Mouse (Mus musculus) CH12.LX (cell line): Measurements from ENCODE around the gene Cdkn2d. TPM values are rescaled to one million over a fixed set of nuclear protein-coding genes. Genes with fewer than 3 reads are reported as not detected.

Experiments
- DNase-seq: peaks from one replicate; pipeline ENCODE4 v3.0.0-alpha.2; 2013; ENCODE audit errors: extremely low read depth
- H3K27ac ChIP-seq: 2 replicates; pipeline ENCODE4 v1.5.1; 2012; ENCODE audit warnings: low read depth, mild to moderate bottlenecking, control low read depth, moderate library complexity; ENCODE audit not compliant: insufficient read depth
- H3K27me3 ChIP-seq: replicated peaks from 2 replicates; pipeline ENCODE3; 2012; ENCODE audit warnings: inconsistent platforms
- H3K36me3 ChIP-seq, 2 experiments: replicated peaks in 1 of 2; 2 replicates each; pipeline versions ENCODE3 to v1.6.1; 2012; ENCODE audit warnings: inconsistent platforms in 1 of 2, low read length in 1 of 2, mild to moderate bottlenecking in 1 of 2, mixed read lengths in 1 of 2, moderate library complexity in 1 of 2; ENCODE audit not compliant: control insufficient read depth in 1 of 2, insufficient read depth in 1 of 2
- H3K4me1 ChIP-seq, 2 experiments: 2 replicates each; pipeline ENCODE4 v1.6.1; 2012; ENCODE audit warnings: inconsistent platforms in 1 of 2, moderate library complexity in 1 of 2; ENCODE audit not compliant: insufficient read depth in 2 of 2, control insufficient read depth in 1 of 2
- H3K4me2 ChIP-seq: 2 replicates; pipeline ENCODE4 v1.6.1; 2012; ENCODE audit warnings: low read depth, mild to moderate bottlenecking, control low read depth; ENCODE audit not compliant: poor library complexity, insufficient read depth, severe bottlenecking
- H3K4me3 ChIP-seq, 3 experiments: fragments of 150-350 bp in 1 of 3; sonication (generic) in 1 of 3; replicated peaks in 1 of 3; 2 replicates each; pipeline versions ENCODE3 to v1.5.1; 2011 to 2012; ENCODE audit warnings: low read depth in 2 of 3, low read length in 2 of 3, mild to moderate bottlenecking in 2 of 3, moderate library complexity in 2 of 3, control low read depth in 1 of 3, improper control_type of control experiment in 1 of 3, inconsistent platforms in 1 of 3, mixed read lengths in 1 of 3; ENCODE audit not compliant: poor library complexity in 1 of 3
- H3K79me2 ChIP-seq: replicated peaks from 2 replicates; pipeline ENCODE4 v1.6.1; 2012; ENCODE audit warnings: mild to moderate bottlenecking, moderate library complexity; ENCODE audit not compliant: control insufficient read depth, poor library complexity, insufficient read depth, severe bottlenecking; ENCODE audit errors: extremely low read depth
- H3K9ac ChIP-seq: 2 replicates; pipeline ENCODE4 v1.6.1; 2012; ENCODE audit warnings: low read depth, mild to moderate bottlenecking, control low read depth, moderate library complexity; ENCODE audit not compliant: insufficient read depth
- H3K9me3 ChIP-seq: replicated peaks from 2 replicates; pipeline ENCODE3; 2012; ENCODE audit warnings: low read length, inconsistent platforms, mixed read lengths
- BHLHE40 ChIP-seq: IDR thresholded peaks from 2 replicates; pipeline ENCODE4 v1.6.1; 2011; ENCODE audit warnings: mild to moderate bottlenecking, low read depth, low read length, improper control_type of control experiment
- CHD2 ChIP-seq: IDR thresholded peaks from 2 replicates; pipeline ENCODE4 v1.6.1; 2011; ENCODE audit warnings: low read length, improper control_type of control experiment
- CTCF ChIP-seq, 2 experiments: IDR thresholded peaks in 1 of 2; conservative IDR thresholded peaks in 1 of 2; 2 replicates each; pipeline ENCODE4 v1.5.1; 2011 to 2012; ENCODE audit warnings: low read depth in 2 of 2, low read length in 2 of 2, improper control_type of control experiment in 1 of 2, inconsistent platforms in 1 of 2, mild to moderate bottlenecking in 1 of 2, moderate library complexity in 1 of 2
- E2F4 ChIP-seq: IDR thresholded peaks from 2 replicates; pipeline ENCODE4 v1.6.1; 2011; ENCODE audit warnings: low read depth, low read length, improper control_type of control experiment; ENCODE audit not compliant: insufficient replicate concordance
- GABPA ChIP-seq: IDR thresholded peaks from 2 replicates; pipeline ENCODE4 v1.6.1; 2012; ENCODE audit warnings: low read depth, low read length, improper control_type of control experiment, inconsistent platforms; ENCODE audit not compliant: insufficient replicate concordance
- HCFC1 ChIP-seq: IDR thresholded peaks from 2 replicates; pipeline ENCODE4 v1.6.1; 2012; ENCODE audit warnings: low read depth, mild to moderate bottlenecking, inconsistent platforms, low read length, improper control_type of control experiment
- IRF4 ChIP-seq: IDR thresholded peaks from 2 replicates; pipeline ENCODE4 v1.6.1; 2014; ENCODE audit warnings: low read depth, mild to moderate bottlenecking, inconsistent platforms, low read length, improper control_type of control experiment
- JUN ChIP-seq: IDR thresholded peaks from 2 replicates; pipeline ENCODE4 v1.6.1; 2011; ENCODE audit warnings: low read depth, mild to moderate bottlenecking, low read length, improper control_type of control experiment, moderate library complexity; ENCODE audit not compliant: insufficient read depth
- JUND ChIP-seq: conservative IDR thresholded peaks from 2 replicates; pipeline ENCODE4 v1.6.1; 2011; ENCODE audit warnings: low read depth, low read length, improper control_type of control experiment
- MAZ ChIP-seq: IDR thresholded peaks from 2 replicates; pipeline ENCODE4 v1.6.1; 2012; ENCODE audit warnings: low read depth, mild to moderate bottlenecking, inconsistent platforms, low read length, improper control_type of control experiment, moderate library complexity
- MXI1 ChIP-seq: IDR thresholded peaks from 2 replicates; pipeline ENCODE4 v1.6.1; 2011; ENCODE audit warnings: mild to moderate bottlenecking, low read depth, low read length, improper control_type of control experiment
- MYC ChIP-seq: IDR thresholded peaks from 2 replicates; pipeline ENCODE4 v1.6.1; 2011; ENCODE audit warnings: low read depth, mild to moderate bottlenecking, improper control_type of control experiment, low read length
- NELFE ChIP-seq: IDR thresholded peaks from 2 replicates; pipeline ENCODE4 v1.6.1; 2011; ENCODE audit warnings: low read depth, low read length, improper control_type of control experiment
- NRF1 ChIP-seq: IDR thresholded peaks from 2 replicates; pipeline ENCODE4 v1.6.1; 2014; ENCODE audit warnings: low read depth, mild to moderate bottlenecking, inconsistent platforms, low read length, improper control_type of control experiment, moderate library complexity
- POLR2A ChIP-seq: IDR thresholded peaks from 2 replicates; pipeline ENCODE4 v1.6.1; 2011; ENCODE audit warnings: low read depth, mild to moderate bottlenecking, improper control_type of control experiment, low read length
- RAD21 ChIP-seq: IDR thresholded peaks from 2 replicates; pipeline ENCODE4 v1.6.1; 2011; ENCODE audit warnings: low read depth, mild to moderate bottlenecking, low read length, improper control_type of control experiment, moderate library complexity
- TBP ChIP-seq: conservative IDR thresholded peaks from 2 replicates; pipeline ENCODE4 v1.6.1; 2011; ENCODE audit warnings: low read depth, low read length, improper control_type of control experiment
- ZMIZ1 ChIP-seq: IDR thresholded peaks from 2 replicates; pipeline ENCODE4 v1.6.1; 2012; ENCODE audit warnings: low read depth, mild to moderate bottlenecking, inconsistent platforms, low read length, improper control_type of control experiment
- dilution Hi-C: fragments of 300-500 bp; cut with MboI; formaldehyde crosslinking; loops from 2 replicates; pipeline ENCODE4 v1.14.3; 2020; ENCODE audit warnings: low sequenced_read_pairs; ENCODE audit not compliant: extremely low pct_unique_long_range_greater_than_20kb, extremely low pct_ligation_motif_present
- in situ Hi-C: fragments of 300-500 bp; cut with MboI; formaldehyde crosslinking; loops from 3 replicates; pipeline ENCODE4 v1.14.3; 2019; ENCODE audit warnings: low sequenced_read_pairs, low pct_ligation_motif_present, low pct_unique_long_range_greater_than_20kb, mixed read lengths
- polyA plus RNA-seq: library from polyadenylated mRNA; unstranded; fragments of >175 nt; gene quantifications from 2 replicates; pipeline ENCODE4 v1.2.1, GENCODE M21; 2012; ENCODE audit warnings: low read depth; ENCODE audit not compliant: insufficient read length
- total RNA-seq, 2 experiments: library from RNA; depleted of rRNA; stranded (reverse); fragments of 300-350 nt in 1 of 2; fragments of >200 nt in 1 of 2; gene quantifications; 2 replicates each; pipeline ENCODE4 v1.2.3; 2012 to 2014

Cdkn2d gene
- total and polyA plus RNA-seq, 3 experiments, result 2.9 to 12.6 (median 7.1) TPM

GRCm38 (mm10) chr9:21265000-21265561 lies 26.1 kb downstream of the Cdkn2d start, which contains the start of gene Atg4d (continued):
- peak; percentile 17; the same call in 1 of the 2 replicates for TF ChIP-seq IRF4
- TF ChIP-seq RAD21, result no peak
- no peak for TF ChIP-seq JUN
- peak; percentile 98 for TF ChIP-seq POLR2A
- TF ChIP-seq CTCF (conservative IDR thresholded peaks at IDR 0.05 in 1 of 2, IDR thresholded peaks at IDR 0.05 in 1 of 2; ENCODE audit: low read depth in 2 of 2, low read length in 2 of 2), result no peak
- peak; percentile 99 for TF ChIP-seq NRF1
- no peak for TF ChIP-seq MAZ
- TF ChIP-seq, all 38 proteins: peak for 14

GRCm38 (mm10) chr9:21264272-21264999 lies 26.8 kb downstream of the Cdkn2d start:
- Histone ChIP-seq H3K79me2 (peaks cover 6% of the 10 kb centered on the region), H3K4me2 (peak overlapping the region; percentile 44), H3K4me1 (peaks cover 0 to 27% of the 10 kb centered on the region in 2 experiments; a peak in 3 of 4 replicates), H3K9me3 (no peaks in the 10 kb centered on the region), H3K4me3 (peak overlapping the region; percentile 30 to 86 (median 36)), H3K36me3 (peaks cover 10 to 27% of the 10 kb centered on the region in 2 experiments), H3K9ac (peak overlapping the region; percentile 32), H3K27me3 (no peaks in the 10 kb centered on the region), H3K27ac (peak overlapping the region; percentile 83)
- dilution Hi-C loops, result no loop called here
- in situ Hi-C loops, result no loop called here
- DNase-seq, result peak; percentile 51
- TF ChIP-seq BHLHE40 (peak; percentile 81), TBP (peak; percentile 67; the same call in 1 of the 2 replicates), NELFE (no peak), MYC (0 out of 2 replicates have a peak, but pooled peaks have one; percentile 9)

DNA sequence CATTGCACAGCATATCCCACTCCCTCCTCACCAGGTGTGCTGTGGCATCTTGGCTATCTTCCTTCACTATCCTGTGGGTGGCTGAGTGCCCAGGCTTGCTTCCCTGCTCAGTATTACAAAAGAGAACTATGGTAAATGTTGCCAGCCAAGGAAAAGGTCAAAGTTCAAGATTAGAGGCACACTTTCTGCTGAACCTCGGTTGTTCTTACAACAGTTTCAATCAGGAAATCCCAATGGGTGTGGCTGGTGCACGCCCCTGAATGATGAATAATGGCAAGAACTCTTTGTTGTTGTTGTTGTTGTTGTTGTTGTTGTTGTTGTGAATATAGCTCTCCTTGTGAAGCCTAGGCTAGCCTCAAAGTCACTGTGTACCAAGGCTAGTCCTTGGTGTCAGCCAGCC lies 29.4 kb downstream of the Cdkn2d start:
- DNase-seq, result no peak
- H3K9me3 ChIP-seq, result no peaks in the 10 kb centered on the region
- no peak overlapping the region for H3K9ac ChIP-seq
- no peak overlapping the region for H3K4me2 ChIP-seq
- dilution Hi-C loops, result no loop called here
- no peak overlapping the region for H3K27ac ChIP-seq
- H3K4me3 ChIP-seq, result no peak overlapping the region
- H3K4me1 ChIP-seq, result peaks cover 0 to 26% of the 10 kb centered on the region in 2 experiments; a peak in 3 of 4 replicates
- H3K27me3 ChIP-seq, result no peaks in the 10 kb centered on the region
- in situ Hi-C loops, result no loop called here
- H3K79me2 ChIP-seq, result peaks cover 6% of the 10 kb centered on the region
- no peak for TF ChIP-seq ZMIZ1
- TF ChIP-seq CHD2, result no peak
- TF ChIP-seq JUND, result no peak
- TF ChIP-seq GABPA, result no peak
- TF ChIP-seq HCFC1, result no peak
- TF ChIP-seq CTCF (conservative IDR thresholded peaks at IDR 0.05 in 1 of 2, IDR thresholded peaks at IDR 0.05 in 1 of 2; ENCODE audit: low read depth in 2 of 2, low read length in 2 of 2), result no peak
- TF ChIP-seq RAD21, result no peak
- TF ChIP-seq MYC, result no peak
- TF ChIP-seq E2F4, result no peak
- no peak for TF ChIP-seq MXI1
- peaks cover 0 to 5% of the 10 kb centered on the region in 2 experiments for H3K36me3 ChIP-seq
